Mouse (Mus musculus): Measurements from ENCODE around the gene Chd9. TPM values are rescaled to one million over a fixed set of nuclear protein-coding genes. Genes with fewer than 3 reads are reported as not detected.

The Chd9 gene
- polyA plus RNA-seq, 1 experiment from 2014 or later = 60.0 TPM

DNA sequence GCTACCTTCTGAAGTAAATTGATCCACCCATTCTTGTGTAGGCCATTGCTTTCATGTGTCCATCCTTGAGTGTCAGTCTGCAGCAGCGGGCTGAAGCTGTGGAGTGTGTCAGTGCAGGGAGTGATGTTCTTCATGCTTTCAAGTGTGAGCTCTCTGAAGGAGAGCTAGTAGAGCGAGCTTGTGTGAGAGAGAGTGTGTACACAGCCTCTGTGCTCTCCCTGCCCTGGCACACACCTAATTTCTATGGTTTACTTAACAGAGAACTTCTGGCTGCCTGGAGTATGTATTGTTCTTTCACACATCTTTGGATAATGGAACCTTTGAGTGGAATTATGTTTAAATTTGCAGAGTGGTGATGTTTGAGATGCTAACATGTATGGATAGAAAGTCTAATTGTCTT, 261.4 kb downstream of the Chd9 start:
- Histone ChIP-seq H3K36me3 (ENCODE audit: control insufficient read depth, insufficient read depth, low read length) (0 out of 2 replicates have a peak, but pooled peaks cover 2% of the 10 kb centered on the region), H3K4me2 (ENCODE audit: low read depth, severe bottlenecking) (no peak overlapping the region), H3K4me3 (ENCODE audit: low read depth, low read length) (no peak overlapping the region), H3K27ac (replicated peaks; ENCODE audit: low read depth, low read length) (no peak overlapping the region), H3K9me3 (ENCODE audit: control insufficient read depth, low read length) (no peaks in the 10 kb centered on the region), H3K27me3 (ENCODE audit: control insufficient read depth, insufficient read depth, low read length) (no peaks in the 10 kb centered on the region), H3K4me1 (ENCODE audit: control insufficient read depth, insufficient read depth, low read length) (no peaks in the 10 kb centered on the region), H3K9ac (ENCODE audit: low read length) (no peak overlapping the region)
- ATAC-seq (ENCODE audit: insufficient number of reproducible peaks, low FRiP score, low TSS enrichment, low read depth) (no peak), DNase-seq (ENCODE audit: low spot score) (no peak)
- 90% methylated on average over 2 of the region's 2 CpGs for WGBS

DNA sequence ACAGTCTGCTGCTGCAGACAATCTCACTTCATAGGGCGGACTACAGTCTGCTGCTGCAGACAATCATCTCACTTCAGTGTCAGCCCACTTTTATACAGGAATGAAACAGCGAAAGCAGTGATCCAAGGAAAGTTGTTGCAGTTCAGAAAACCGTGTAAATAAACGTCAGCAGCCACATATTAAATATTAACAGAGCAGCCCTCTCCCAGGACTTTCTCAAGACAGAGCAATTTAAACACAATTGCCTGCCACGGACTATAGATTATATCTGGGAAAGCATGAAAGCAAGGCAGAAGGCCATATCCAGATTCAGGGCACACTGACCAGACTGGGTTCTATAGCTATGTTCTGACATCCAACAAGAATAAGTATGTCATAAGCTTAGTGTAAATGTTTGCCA, 266.0 kb downstream of the Chd9 start:
- no peaks in the 10 kb centered on the region for H3K36me3 ChIP-seq (ENCODE audit: control insufficient read depth, insufficient read depth, low read length)
- no peak overlapping the region for H3K27ac ChIP-seq (replicated peaks; ENCODE audit: low read depth, low read length)
- no peaks in the 10 kb centered on the region for H3K27me3 ChIP-seq (ENCODE audit: control insufficient read depth, insufficient read depth, low read length)
- no peaks in the 10 kb centered on the region for H3K4me1 ChIP-seq (ENCODE audit: control insufficient read depth, insufficient read depth, low read length)
- H3K9me3 ChIP-seq (ENCODE audit: control insufficient read depth, low read length) = no peaks in the 10 kb centered on the region
- DNase-seq (ENCODE audit: low spot score) (no peak), ATAC-seq (ENCODE audit: insufficient number of reproducible peaks, low FRiP score, low TSS enrichment, low read depth) (no peak)
- no peak overlapping the region for H3K4me2 ChIP-seq (ENCODE audit: low read depth, severe bottlenecking)
- H3K9ac ChIP-seq (ENCODE audit: low read length) = no peak overlapping the region
- WGBS = 90% methylated on average over 5 of the region's 5 CpGs
- H3K4me3 ChIP-seq (ENCODE audit: low read depth, low read length) = no peak overlapping the region

DNA sequence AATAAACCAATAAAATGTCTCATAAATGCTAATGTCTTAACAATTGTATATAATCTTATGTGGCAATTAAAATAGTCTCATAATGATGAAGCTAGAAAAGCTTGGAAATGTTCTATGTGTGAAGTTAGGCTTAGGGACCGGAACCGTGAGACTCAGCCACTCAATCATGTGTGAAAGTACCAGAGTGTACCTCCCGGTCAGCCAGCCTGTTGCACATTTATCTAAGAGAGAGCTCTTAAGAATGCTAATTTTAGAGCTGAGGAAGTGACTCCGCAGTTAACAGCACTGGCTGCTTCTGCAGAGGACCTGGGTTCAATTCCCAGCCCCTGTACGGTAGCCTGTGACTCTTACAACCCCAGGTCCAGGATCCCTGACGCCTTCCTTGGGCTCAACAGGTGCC, 270.0 kb downstream of the Chd9 start:
- Histone ChIP-seq H3K4me1 (ENCODE audit: control insufficient read depth, insufficient read depth, low read length) (no peaks in the 10 kb centered on the region), H3K27ac (replicated peaks; ENCODE audit: low read depth, low read length) (no peak overlapping the region), H3K4me3 (ENCODE audit: low read depth, low read length) (no peak overlapping the region), H3K4me2 (ENCODE audit: low read depth, severe bottlenecking) (no peak overlapping the region), H3K9me3 (ENCODE audit: control insufficient read depth, low read length) (no peaks in the 10 kb centered on the region), H3K36me3 (ENCODE audit: control insufficient read depth, insufficient read depth, low read length) (no peaks in the 10 kb centered on the region), H3K9ac (ENCODE audit: low read length) (no peak overlapping the region), H3K27me3 (ENCODE audit: control insufficient read depth, insufficient read depth, low read length) (no peaks in the 10 kb centered on the region)
- WGBS = 87% methylated on average over 6 of the region's 6 CpGs
- no peak for ATAC-seq (ENCODE audit: insufficient number of reproducible peaks, low FRiP score, low TSS enrichment, low read depth)
- no peak for DNase-seq (ENCODE audit: low spot score)

Small RNA genes lying within 50 kb of the gene (microRNA-seq; reads per million reads assigned to microRNA genes)
- gene Gm44382 = not detected

Other genes with a start within 250 kb of the Chd9 start
- not detected in 2 replicates for gene Gm19935, start 11.0 kb upstream of the Chd9 start, polyA plus RNA-seq (2014; fragmentation: Nextera tagmentation; extraction: Ambion mirVana)
- 8.6 and 8.8 TPM in 2 replicates for gene Rbl2, start 241.7 kb downstream of the Chd9 start, polyA plus RNA-seq (2014; fragmentation: Nextera tagmentation; extraction: Ambion mirVana)

All from limb, embryonic 11.5 days (tissue).